Mouse (Mus musculus) megakaryocyte progenitor cell, adult 5-6 weeks (primary cell): ENCODE data around the gene Apbb2. TPM values are rescaled to one million over a fixed set of nuclear protein-coding genes. Genes with fewer than 3 reads are reported as not detected.

Source experiments
- ATAC-seq: replicated peaks from 2 replicates; pipeline ENCODE4 v1.8.0; 2016; ENCODE audit warnings: mild to moderate bottlenecking, moderate TSS enrichment, inconsistent platforms; ENCODE audit not compliant: poor library complexity
- total RNA-seq, 2 experiments: library from RNA; stranded (forward) in 1 of 2; stranded (reverse) in 1 of 2; fragments of 157-497, 149-512 nt in 1 of 2; fragments of 200-1000 nt in 1 of 2; gene quantifications; 2 replicates each; pipeline versions ENCODE4 v1.2.3 to v1.2.4; 2015 to 2017

The Apbb2 gene
- total RNA-seq (2015) (2.2 and 3.3 TPM in 2 replicates), total RNA-seq (2017) (0.29 and 1.2 TPM in 2 replicates)

DNA sequence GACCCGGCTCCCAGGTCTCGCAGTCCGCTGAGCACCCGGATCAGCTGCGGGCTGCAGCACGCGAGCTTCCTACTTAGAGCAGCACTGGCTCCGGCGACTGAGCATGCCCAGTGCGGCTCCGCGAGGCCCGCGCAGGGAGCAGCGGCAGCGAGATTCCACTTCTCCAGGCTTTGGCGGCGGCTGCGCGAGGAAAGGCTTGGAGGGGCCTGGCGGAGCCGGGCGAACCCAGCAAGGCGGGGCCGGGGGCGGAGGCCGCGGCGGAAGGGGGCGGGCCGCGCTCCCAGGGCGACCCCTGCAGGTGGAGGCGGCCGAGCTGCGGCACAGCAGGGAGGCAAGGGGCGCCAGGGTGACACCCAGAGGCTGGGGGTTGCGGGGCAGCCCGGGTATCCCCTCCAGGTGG, at the start of gene Apbb2:
Apbb2 (minus strand) TSS at position 188 of the 400 bp plus-strand sequence.
- ATAC-seq, result peak; percentile 89

DNA sequence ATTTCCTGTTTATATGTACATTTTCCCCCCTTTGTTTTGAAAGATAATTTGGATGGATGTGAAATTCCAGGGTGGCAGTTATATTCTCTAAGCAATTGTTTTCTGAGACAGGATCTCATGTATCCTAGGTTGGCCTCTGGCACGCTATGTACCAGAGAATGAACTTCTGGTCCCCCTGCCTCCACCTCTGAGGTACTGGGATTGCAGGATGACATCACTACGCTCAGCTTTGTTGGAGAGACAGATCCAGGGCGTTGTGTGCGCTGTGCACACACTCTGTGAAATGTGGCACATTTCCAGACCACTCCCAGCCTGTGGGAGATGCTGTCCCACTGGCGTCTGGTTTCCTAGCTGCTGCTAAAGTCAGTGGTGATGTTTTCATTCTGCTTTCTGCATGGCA, 35.6 kb upstream of the Apbb2 start:
- ATAC-seq, result no peak

DNA sequence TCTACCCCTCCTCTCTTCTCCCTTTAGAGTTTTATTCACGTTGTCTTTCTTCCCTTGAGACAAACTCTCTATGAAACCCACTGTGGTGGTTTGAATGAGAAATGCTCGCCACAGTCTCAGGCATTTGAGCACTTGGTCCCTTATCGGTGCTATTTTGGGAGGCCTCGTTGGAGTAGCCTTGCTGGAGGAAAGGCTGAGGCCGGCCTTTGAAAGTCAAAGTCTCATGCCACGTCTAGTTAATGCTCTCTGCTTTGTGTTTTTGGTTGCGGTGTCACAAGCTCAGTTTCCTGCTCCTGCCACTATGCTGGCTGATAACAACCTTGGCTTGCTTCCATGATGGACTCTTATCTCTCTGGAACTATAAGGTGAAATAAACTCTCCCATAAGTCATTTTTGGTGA, 28.9 kb upstream of the Apbb2 start:
- no peak for ATAC-seq

DNA sequence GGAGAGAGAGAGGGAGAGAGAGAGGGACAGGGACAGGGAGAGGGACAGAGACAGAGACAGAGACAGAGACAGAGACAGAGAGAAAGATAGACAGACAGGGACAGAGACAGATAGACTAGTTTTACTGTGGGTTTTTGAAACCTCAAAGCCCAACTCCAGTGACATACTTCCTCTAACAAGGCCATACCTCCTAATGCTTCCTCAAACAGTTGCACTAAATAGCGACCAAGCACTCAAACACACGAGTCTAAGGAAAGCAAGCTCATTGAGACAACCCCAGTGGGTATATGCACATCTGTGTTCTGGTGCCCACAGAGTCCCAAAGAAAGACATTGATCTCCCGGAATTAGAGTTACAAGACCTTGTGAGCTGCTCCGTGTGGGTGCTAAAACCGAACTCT, 24.7 kb upstream of the Apbb2 start:
- peak; percentile 66 for ATAC-seq

DNA sequence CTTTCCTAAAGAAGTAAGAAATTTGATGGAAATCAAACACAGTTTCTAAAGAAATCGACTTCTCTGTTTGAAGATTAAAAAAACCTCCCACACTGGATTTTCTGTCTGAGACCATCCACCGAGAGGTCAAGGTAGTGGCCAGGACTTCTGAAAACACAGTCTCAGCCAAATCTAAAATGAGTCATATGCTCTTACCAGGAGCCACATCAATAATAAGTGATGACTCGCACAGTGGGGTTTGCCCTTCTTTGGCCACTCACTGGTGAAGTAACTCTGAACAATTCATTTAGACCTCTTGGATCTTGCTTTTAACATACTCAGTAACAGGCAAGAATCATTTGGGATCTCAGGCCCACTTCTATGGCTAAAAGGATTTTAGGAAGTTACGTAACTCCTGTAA, 23.6 kb upstream of the Apbb2 start:
- ATAC-seq, result no peak

DNA sequence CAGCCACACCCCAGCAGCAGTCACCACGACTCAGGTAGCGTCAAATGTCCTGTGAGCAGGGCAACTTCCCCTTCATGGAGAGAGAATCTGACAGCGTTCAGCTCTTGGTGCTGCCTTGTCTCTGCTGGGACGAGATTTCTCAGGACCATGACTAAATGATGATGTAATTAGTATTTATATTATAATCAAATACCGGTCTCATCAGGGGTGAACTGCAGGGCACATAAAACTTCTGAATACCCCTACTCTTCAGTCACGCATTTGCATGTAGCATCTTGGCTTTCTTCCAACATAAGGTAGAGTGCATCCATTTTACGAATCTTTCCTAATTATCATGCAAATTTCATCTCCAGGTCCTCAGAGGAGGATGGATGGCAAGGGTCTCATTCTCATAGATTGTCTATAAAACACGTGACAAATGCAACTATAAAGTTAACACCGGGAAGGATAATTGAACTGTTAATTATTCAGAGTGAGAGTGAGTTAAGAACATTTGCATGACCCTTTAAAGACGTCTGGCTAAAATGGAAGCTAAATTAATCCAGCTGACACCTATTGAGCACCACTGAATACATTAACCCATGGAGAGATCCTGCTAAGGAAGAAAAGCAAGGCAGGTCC, 17.0 kb upstream of the Apbb2 start:
- no peak for ATAC-seq

DNA sequence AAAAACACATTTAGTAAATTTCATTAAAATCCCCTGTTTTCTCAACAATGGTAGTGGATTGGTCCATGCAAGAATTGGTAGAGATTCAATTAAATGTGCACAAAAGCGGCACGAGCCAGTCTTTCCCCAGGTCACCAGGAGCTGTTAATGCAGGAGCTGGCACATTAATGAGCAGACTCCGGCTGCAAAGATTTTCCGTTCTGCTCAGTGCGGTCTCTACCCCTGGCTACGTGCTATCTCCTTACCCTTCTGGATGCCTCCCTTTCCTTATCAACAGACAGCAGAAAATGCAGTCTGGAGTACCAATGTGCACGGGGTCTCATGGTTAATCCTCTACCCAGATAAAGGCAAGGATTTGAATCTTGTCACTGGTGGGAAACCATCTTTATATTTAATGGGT, 9.2 kb upstream of the Apbb2 start:
- peak; percentile 29; the same call in 1 of the 2 replicates for ATAC-seq

DNA sequence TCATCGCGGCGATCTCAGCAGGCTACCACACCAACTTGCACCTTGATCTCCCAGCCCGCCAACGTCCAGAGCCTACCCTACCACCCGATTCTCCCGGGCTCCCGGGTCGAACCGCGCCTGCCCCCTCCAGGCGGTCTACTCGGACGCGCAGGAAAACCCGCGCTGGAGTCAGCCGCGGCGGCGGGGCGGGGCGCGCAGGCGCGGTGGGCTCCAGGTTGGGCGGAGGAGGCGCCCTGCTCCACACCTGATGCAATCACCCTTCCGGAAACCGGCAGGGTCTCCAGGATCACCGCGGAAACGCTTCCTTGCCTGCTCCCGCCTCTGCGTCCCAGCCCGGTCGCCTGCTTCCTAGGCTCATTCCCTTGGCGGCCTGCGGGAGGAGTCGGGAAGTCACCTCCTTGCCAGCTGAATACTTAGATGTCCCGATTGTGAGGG, 1.6 kb upstream of the Apbb2 start:
- ATAC-seq, result peak; percentile 21; the same call in 1 of the 2 replicates

DNA sequence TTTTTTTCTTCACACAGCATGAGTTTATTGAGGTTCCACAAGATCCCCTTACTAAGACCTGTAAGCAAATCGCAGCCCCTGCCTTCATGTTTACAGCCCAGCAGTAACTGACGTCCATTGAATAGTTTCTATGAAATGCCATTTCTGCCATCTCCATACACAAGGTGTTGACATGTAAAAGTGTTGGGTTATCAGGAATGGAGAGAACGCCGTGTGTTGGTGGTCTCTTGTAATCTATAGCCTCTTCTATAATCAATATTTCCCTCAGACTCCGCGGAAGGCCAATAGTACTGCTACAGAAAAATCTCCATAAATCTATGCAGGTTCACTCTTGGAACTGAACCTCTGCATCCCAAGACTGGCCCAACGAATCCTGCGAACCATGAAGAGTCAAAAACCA, 1.1 kb upstream of the Apbb2 start:
- ATAC-seq, result no peak

DNA sequence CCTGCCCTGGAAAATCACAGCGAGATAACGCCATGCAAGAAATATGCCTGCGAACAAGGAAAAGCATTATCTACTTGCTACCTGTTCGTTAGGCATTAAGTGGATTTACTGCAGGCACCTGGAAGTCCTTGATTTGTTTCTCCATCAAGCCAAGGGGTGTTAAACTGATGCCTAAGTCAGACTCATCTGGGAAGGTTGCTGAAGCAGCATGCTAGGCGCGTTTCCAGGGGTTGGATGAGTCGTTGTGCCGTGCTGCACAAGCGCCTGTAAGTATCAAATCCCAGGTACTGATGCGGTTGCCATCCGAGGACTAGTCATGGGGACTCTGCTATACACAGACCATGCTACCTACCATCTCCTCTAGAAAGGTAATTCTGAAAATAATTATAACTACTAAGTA, 611 bp upstream of the Apbb2 start:
- no peak for ATAC-seq

DNA sequence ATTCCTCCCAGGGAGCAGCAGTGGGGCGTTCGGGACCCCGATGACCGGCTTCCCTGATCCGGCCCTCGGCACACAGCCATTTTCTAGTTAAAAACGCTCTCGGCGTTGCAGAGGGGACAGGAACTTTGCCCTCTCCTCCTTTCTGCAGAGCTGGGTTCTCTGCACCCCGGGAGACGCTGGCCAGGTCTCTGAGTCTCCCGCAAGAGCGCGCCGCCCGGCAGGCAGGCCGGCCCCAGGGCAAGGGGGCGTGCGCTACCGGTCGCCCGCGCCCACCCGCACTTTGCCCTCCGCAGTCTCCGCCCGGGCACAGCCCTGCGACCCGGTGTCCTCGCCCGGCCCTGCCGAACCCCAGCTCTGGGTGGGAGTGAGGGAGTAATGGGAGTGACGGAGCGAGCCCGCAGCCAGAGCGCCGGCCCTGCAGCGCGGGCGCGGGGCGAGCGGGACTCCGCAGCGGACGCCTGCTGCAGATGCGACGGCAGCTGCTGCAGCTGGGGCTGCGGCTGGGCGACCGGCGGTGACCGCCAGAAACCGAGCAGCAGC, 593 bp downstream of the Apbb2 start:
- ATAC-seq, result 0 out of 2 replicates have a peak, but pooled peaks have one; percentile 2

DNA sequence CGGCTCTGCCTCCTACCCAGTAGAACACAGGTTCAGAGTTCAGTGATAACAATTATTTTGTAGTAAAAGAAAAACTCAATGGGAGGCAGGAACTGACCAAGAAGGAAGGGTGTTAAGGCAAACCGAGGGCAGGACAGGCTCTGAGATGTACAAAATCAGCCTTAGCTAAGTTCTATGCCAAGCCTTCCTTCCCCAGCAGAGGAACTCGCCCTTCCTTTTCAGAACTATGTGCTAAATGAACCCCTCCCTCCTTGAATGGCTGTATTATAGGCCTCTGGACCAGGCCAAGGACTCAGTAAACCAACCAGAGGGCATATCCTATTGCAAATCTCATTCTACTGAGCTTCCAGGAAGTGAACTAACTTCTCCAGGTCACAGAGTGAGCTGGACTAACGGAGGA, 3.6 kb downstream of the Apbb2 start:
- no peak for ATAC-seq

DNA sequence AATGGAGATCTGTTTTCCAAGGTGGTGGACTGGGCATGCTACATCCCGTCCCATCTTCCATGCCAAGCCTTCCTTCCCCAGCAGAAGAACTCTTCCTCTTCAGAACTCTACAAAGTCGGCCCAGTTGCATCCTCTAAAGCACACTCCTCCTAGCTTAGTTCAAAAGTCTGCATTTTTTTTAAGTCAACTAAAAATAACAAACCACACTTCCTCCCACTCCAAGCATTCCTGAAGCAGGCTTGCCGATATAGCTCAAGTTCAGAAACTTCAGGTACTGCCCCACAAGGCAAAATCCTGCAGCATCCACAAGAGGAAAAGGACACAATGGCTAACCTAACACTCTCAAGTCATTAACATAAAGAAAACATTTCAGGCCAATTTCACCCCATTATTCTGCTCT, 4.9 kb downstream of the Apbb2 start:
- ATAC-seq, result no peak

DNA sequence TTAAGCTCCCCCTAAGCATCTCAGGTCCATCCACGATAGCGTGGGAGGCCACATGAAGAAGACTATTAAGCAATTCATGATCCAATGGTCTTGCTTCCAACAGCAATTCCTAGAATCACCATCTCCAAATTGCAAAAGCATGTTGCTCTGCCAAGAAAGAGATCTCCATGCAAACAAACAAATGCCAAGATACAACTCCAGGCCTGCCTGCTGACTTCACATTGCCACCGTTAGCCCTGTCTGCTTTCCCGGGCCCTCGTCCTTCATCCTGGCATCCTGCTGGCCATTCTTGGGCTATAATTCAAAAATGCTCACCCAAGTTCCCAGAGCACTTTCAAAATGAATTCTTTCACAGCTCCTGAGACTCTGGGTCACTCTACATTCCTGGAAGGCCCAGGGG, 5.6 kb downstream of the Apbb2 start:
- no peak for ATAC-seq

DNA sequence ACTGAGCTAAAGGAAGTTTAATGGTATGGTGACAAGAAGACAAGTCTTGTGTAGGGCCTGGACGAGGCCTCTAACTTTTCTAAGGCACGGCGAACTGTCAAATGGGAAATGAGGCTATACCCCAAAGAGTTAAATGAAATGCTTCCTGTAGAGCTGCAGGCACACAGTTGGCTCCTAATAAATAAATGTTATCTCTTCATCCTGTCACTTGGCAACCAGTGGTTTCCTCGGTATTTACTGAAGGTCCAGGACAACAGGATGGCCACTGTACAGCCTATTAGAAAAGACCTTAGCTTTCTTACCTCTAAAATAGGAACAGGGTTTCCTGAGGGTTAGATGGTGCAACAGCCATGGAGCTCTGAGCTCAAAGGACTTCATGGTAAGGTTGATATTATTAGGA, 6.7 kb downstream of the Apbb2 start:
- ATAC-seq, result no peak

DNA sequence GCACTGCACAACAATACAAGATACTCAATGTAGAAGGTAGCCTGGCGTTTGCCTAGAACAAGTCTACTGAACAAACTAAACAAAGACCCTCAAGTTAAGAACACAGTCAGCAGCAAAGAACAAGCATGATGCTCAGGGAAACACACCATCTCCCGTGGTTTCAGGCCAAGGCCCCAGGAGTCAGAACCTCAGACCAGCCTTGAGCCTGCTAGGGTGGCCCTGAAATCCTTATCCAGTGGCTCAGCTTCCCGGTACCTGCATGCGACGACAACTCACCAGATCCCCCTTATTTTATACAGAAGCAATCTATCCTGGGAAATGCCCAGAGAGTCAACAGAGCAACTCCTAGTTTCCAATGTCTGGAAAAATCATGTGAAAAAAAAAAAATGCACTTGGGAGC, 7.2 kb downstream of the Apbb2 start:
- ATAC-seq, result no peak

DNA sequence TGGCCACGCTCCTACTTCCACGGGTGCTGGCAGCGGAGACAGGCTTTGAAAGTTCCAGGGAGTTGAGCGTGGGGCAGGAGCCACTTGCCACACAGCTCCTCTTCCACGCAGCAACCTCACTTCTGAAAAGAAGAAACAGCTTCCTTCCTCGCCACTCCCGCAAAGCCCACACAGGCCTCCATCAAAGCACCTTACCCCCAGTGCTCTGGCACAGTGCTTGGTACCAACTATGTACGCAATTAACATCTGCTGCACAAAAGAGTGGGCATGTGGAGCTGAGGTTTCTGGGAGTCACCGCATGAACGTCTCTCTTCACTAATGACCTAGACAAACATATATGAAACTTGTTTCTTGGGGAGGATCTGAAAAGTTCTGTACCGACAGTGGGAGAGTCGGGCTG, 8.3 kb downstream of the Apbb2 start:
- no peak for ATAC-seq

DNA sequence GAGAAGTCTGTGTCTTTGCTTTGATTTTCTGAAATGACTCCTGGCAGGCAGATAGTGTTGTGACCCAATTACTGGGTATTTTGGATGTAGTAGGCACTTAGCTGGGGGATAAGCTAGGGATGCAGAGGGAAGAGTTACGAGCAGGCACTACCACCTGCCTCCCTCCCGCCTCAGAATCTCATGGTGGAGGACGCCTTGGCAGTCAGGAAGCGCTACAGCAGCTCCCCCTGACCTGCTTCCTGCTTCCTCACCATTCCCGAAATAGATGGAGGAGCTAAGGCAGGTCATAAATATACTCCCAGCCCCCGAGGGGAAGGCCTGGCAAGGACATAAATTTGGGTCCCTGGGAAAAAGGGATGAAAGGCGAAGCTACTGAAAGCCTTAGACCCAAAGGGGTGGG, 9.3 kb downstream of the Apbb2 start:
- no peak for ATAC-seq

DNA sequence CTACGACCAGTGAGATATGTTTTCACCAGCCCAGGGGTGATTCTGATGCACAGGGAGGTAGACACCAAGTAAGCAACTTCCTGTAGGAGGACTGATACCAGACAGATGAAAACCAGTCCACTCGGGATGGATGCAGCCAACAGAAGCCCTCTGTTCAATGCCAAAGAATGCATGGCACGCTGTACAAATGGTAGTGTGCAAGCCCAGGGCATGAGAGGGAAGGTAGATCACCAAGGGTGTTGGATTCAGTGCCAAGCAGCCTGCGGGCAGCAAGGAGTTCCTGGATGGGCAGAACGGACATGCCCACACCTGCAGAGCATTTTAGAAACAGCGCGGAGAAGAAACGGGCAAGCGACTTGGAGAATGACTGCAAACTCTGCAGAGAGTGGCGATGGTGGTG, 10.8 kb downstream of the Apbb2 start:
- no peak for ATAC-seq

DNA sequence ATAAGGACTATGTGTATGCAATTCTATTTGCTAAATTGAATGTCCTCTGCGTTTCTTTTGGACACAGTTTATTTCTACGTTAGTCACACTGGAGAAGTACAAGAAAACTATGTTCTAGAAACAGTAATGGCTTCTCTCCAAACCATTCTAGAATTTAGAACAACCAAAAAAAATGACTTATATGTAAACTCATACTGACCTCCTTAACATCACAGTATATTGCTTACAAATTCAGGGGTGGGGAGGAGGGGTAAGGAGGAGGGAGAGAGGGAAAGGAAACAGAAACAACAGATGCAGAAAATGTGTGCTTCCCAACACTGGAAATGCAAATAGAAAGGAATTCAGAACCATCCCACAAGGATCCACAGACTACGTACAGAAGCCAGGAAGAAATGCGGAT, 11.4 kb downstream of the Apbb2 start:
- no peak for ATAC-seq

DNA sequence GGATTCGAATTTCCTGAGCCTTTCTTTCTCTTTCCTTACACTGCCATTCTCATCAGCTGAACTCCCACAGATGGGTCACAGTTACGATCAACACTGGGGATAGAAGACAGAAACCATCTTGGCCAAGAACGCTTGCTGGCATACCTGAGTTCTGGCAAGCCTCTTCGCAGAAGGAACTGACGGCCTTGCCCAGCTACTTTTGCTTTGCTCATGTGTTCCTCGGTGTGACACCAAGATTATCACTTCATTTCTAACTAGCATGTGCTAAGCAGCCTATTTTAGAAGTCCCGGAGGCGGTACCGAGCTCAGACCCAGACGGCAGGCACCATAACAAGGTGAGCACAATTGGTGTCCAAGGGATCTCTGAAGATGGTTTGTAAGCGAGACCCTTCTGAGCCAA, 12.9 kb downstream of the Apbb2 start:
- no peak for ATAC-seq

DNA sequence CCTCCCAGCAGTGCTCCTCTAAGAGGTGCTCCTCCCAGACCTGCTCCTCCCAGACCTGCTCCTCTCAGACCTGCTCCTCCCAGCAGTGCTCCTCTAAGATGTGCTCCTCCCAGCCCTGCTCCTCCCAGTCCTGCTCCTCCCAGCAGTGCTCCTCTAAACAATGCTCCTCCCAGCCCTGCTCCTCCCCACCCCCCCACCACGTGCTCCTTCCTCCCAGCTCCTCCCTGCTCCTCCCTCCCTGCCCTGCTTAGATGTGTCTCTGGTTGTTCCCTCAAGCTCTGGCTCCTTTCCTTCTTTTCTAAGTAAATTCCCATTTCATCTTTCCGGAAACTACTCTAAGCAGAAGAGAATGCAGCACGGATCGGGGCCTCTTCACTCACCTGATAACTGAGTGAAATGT, 14.2 kb downstream of the Apbb2 start:
- ATAC-seq, result no peak

DNA sequence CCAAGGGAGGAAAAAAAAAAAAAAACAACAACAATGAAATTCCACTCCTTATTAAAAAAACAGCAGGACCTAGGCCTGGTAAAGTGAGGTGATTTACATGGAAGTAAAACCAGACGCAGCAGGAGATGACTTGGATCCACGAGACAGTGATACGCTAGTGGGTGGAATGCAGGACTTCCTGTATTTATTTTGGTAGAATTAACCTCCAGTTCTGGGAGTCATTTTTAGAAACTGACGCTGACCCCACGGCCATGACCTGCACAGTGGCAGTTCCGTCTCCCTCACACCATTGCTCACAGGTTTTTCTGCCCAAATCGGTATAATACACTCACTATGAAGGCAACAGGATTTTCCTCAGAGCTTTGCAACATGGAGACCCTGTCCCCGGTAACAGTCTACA, 14.8 kb downstream of the Apbb2 start:
- ATAC-seq, result no peak
